Mouse (Mus musculus) limb, embryonic 13.5 days (tissue): ENCODE results near the gene Slc12a5. TPM values are rescaled to one million over a fixed set of nuclear protein-coding genes. Genes with fewer than 3 reads are reported as not detected.

Experiments
- ATAC-seq: fragments of 200-750 bp; cut with Nextera tagmentation; 2 replicates; pipeline ENCODE4 v1.8.0; 2017; ENCODE audit warnings: low read depth, moderate number of reproducible peaks, moderate TSS enrichment; ENCODE audit not compliant: low FRiP score
- H3K27ac ChIP-seq: fragments of 300-500 bp; sonication (generic); 2 replicates; pipeline ENCODE4 v1.5.1; 2015; ENCODE audit warnings: inconsistent platforms, mild to moderate bottlenecking, moderate library complexity
- H3K27me3 ChIP-seq: fragments of 300-500 bp; sonication (generic); 2 replicates; pipeline ENCODE4 v1.6.1; 2015; ENCODE audit warnings: mild to moderate bottlenecking, inconsistent platforms
- H3K36me3 ChIP-seq: fragments of 300-500 bp; sonication (generic); 2 replicates; pipeline ENCODE4 v1.6.1; 2015; ENCODE audit warnings: inconsistent platforms, mild to moderate bottlenecking, moderate library complexity
- H3K4me1 ChIP-seq: fragments of 300-500 bp; sonication (generic); 2 replicates; pipeline ENCODE4 v1.6.1; 2015; ENCODE audit warnings: inconsistent platforms
- H3K4me2 ChIP-seq: fragments of 300-500 bp; sonication (generic); replicated peaks from 2 replicates; pipeline ENCODE4 v1.6.1; 2015; ENCODE audit warnings: inconsistent platforms, mild to moderate bottlenecking, moderate library complexity
- H3K4me3 ChIP-seq: fragments of 300-500 bp; sonication (generic); 2 replicates; pipeline ENCODE4 v1.5.1; 2015; ENCODE audit warnings: moderate library complexity, mild to moderate bottlenecking, inconsistent platforms
- H3K9ac ChIP-seq: fragments of 300-500 bp; sonication (generic); 2 replicates; pipeline ENCODE4 v1.6.1; 2015; ENCODE audit warnings: mild to moderate bottlenecking, inconsistent platforms
- H3K9me3 ChIP-seq: fragments of 300-500 bp; sonication (generic); 2 replicates; pipeline ENCODE4 v1.6.1; 2016; ENCODE audit warnings: inconsistent platforms
- WGBS: fragments of 180-500 bp; shearing (Covaris S2); methylation state at CpG from one replicate; pipeline ENCODE4 v1.1.7; 2015; 5-methylcytosine and 5-hydroxymethylcytosine counted together
- polyA plus RNA-seq: library from polyadenylated mRNA; unstranded; fragments of >200 nt; fragmentation: Nextera tagmentation; extraction: Ambion mirVana; gene quantifications from 2 replicates; pipeline ENCODE4 v1.2.1, GENCODE M21; 2015

Gene Slc12a5
- polyA plus RNA-seq, 1 experiment from 2014 or later, result 1.2 TPM

DNA sequence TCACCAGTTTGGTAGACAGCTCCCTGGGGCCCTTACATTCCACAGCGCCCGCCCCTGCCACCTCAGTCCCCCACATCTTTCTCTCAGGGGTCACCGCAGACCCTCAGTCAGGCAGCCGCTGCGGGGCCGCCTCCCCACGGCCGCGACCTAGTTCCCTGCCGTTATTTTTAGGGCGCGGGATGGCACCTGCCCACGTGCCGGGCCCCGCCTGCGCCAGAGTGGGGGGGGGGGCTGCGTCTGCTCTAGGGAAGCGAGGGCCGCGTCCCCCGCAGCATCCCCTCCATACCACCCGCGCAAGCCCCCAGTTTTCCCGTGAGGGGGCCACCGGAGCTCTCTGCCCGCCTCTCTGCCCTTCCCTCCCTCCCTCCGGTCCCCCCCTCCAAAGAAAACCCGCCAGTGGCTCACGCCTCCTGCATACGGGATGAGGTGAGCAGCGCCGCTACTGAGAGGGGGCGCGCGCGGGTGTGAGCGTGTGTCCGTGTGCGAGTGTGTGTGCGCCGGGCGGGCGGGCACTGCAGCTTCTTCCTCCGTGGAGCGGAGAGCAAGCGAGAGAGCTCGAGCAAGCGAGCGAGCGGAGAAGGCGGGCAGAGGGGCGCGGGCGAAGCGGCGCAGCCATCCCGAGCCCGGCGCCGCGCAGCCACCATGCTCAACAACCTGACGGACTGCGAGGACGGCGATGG, 7.3 kb downstream of the Slc12a5 start:
- Histone ChIP-seq H3K4me1 (peaks cover 27% of the 10 kb centered on the region), H3K36me3 (no peaks in the 10 kb centered on the region), H3K27ac (no peak overlapping the region), H3K9me3 (no peaks in the 10 kb centered on the region), H3K9ac (no peak overlapping the region), H3K27me3 (peaks cover 91% of the 10 kb centered on the region), H3K4me2 (peak overlapping the region; percentile 70), H3K4me3 (peak overlapping the region; percentile 40)
- 2% methylated on average over 65 of the region's 65 CpGs for WGBS
- ATAC-seq, result 0 out of 2 replicates have a peak, but pooled peaks have one; percentile 10

DNA sequence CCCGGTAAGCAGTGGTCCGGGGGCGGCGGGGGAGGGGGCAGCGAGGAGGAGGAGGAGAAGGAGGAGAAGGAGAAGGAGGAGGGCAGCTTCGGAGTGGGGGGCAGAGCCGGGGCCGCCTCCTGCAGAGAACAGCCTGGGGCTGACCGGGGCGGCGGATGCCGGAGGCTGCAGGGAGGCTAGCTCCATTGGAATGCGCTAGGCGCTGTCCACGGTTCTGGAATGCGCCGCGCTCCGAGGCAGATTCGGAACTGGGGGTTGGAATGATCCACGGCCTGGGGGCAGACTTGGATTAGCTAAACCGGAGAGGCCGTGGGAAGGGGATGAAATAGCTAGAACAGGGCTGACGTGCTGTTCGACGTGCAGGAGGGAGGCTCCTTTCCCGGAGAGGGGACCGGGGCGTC, 7.8 kb downstream of the Slc12a5 start:
- Histone ChIP-seq H3K4me1 (peaks cover 27% of the 10 kb centered on the region), H3K36me3 (no peaks in the 10 kb centered on the region), H3K27me3 (peaks cover 91% of the 10 kb centered on the region), H3K4me2 (peak overlapping the region; percentile 70), H3K9me3 (no peaks in the 10 kb centered on the region), H3K27ac (no peak overlapping the region), H3K9ac (no peak overlapping the region), H3K4me3 (peak overlapping the region; percentile 40)
- under 1% methylated on average over 28 of the region's 29 CpGs for WGBS
- peak; percentile 66 for ATAC-seq

DNA sequence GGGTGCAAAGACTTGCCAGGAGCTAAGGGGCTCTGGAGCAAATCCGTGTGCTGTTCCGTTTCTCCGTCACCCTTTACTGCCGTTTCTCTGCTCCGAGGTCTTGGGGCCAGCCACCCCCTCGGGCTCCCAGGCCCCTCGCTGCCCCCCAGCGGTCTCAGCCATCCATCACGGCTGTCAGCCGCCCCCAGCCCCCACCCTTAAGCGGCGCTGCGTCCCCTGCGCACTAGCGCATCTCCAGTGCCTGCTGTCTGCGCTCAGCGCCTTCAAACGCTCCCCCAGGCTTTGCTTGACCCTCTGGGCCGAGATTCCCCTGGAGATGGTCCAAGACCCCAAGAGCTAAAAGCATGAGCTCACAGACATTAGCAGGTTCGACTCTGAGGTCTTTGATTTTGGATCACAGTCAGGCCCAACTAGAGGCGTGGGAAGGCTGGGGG, 8.8 kb downstream of the Slc12a5 start:
- Histone ChIP-seq H3K4me3 (no peak overlapping the region), H3K4me2 (no peak overlapping the region), H3K4me1 (peaks cover 27% of the 10 kb centered on the region), H3K27me3 (peaks cover 91% of the 10 kb centered on the region), H3K9me3 (no peaks in the 10 kb centered on the region), H3K27ac (no peak overlapping the region), H3K36me3 (no peaks in the 10 kb centered on the region), H3K9ac (no peak overlapping the region)
- WGBS, result 2% methylated on average over 21 of the region's 21 CpGs
- no peak for ATAC-seq

DNA sequence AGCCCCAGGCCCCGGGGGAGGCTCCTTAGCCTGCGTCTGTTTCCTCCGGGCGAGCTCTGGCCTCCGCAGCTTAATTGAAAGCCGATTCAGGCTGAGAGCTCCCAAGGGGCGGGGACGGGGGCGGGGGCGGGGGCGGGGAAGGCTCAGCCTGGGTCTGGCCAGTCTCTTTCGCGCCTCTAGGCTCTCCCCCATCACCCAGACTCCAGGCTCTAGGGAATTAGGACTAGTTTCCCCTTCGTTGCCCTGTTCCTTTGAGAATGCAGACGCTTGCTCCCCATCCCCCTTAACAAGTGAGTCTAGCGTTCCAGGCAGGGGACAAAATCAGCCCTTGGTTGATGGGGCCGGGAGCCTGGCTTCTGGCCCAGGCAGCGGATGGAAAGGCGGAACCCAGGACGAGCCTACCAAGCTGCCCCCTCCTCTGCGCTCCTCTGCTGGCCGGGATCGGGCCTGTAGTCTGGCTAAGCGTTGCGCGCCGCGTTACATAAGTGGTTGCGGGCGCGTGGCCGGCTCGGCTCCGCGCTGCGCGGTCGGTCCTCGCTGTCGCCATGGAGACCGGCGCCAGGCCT, 10.1 kb downstream of the Slc12a5 start:
- Histone ChIP-seq H3K9me3 (no peaks in the 10 kb centered on the region), H3K27ac (no peak overlapping the region), H3K4me1 (peaks cover 27% of the 10 kb centered on the region), H3K4me2 (peak overlapping the region; percentile 51), H3K27me3 (peaks cover 86% of the 10 kb centered on the region), H3K36me3 (no peaks in the 10 kb centered on the region), H3K9ac (peak overlapping the region; percentile 8; the same call in 1 of the 2 replicates), H3K4me3 (peak overlapping the region; percentile 23)
- WGBS, result under 1% methylated on average over 42 of the region's 42 CpGs
- ATAC-seq, result no peak

DNA sequence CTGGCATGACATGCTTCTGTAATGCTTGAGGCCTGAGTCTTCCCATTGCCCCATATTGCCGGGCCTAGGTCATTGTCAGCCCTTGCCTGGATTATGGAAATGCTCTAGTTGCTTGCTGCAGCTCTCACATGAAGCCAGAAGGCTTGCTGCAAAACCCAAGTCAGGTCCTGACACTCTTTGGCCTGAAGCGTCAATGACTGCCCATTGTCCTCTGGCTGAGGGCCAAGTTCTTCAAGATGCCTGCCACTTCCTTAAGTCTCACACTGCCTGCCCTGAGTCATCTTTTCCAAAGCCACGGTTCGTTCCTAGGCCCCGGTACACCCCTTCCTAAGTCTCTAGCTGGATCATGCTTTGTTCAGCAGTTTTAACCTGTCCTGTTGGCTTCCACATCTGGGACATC, 12.0 kb downstream of the Slc12a5 start:
- Histone ChIP-seq H3K4me3 (no peak overlapping the region), H3K27me3 (peaks cover 69% of the 10 kb centered on the region), H3K9me3 (no peaks in the 10 kb centered on the region), H3K36me3 (no peaks in the 10 kb centered on the region), H3K9ac (no peak overlapping the region), H3K27ac (no peak overlapping the region), H3K4me2 (no peak overlapping the region), H3K4me1 (peaks cover 25% of the 10 kb centered on the region)
- ATAC-seq, result no peak
- 70% methylated on average over 5 of the region's 5 CpGs for WGBS

- Histone ChIP-seq H3K4me1 (peaks cover 8% of the 10 kb centered on the region), H3K4me3 (no peak overlapping the region), H3K36me3 (no peaks in the 10 kb centered on the region), H3K27me3 (peaks cover 43% of the 10 kb centered on the region), H3K4me2 (no peak overlapping the region), H3K9ac (no peak overlapping the region), H3K27ac (no peak overlapping the region), H3K9me3 (no peaks in the 10 kb centered on the region)
- ATAC-seq, result no peak
- WGBS, result 79% methylated on average over 6 of the region's 6 CpGs
Measured at GRCm38 (mm10) chr2:164975611-164976010, 15.0 kb downstream of the Slc12a5 start.

GRCm38 (mm10) chr2:164979749-164980148, 19.1 kb downstream of the Slc12a5 start:
- WGBS, result 25% methylated on average over 7 of the region's 7 CpGs
- H3K9ac ChIP-seq, result no peak overlapping the region
- no peak for ATAC-seq

DNA sequence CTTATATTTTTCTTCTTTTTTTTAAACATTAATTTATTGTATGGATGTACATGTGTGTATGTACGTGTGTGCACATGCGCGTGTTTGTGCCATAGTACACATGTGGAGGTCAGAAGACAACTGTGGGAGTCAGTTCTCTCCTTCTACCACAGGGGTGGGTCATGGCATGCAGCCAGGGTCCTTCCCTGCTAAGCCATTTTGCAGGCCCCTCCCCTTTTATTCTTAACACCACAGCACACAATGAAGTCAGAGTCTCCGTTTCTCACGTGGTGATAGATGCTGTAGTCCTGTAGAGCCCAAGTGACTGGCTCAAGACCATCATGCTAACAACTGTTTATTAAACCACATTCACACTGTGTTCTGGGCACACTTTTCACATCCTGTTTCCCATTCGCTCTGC, 25.4 kb downstream of the Slc12a5 start:
- Histone ChIP-seq H3K4me1 (no peaks in the 10 kb centered on the region), H3K4me3 (no peak overlapping the region), H3K36me3 (no peaks in the 10 kb centered on the region), H3K9ac (no peak overlapping the region), H3K27ac (no peak overlapping the region), H3K9me3 (no peaks in the 10 kb centered on the region), H3K27me3 (peaks cover 2% of the 10 kb centered on the region; the same call in 1 of the 2 replicates), H3K4me2 (no peak overlapping the region)
- 80% methylated on average over 6 of the region's 6 CpGs for WGBS
- ATAC-seq, result no peak

More at GRCm38 (mm10) chr2:164979749-164980148, 19.1 kb downstream of the Slc12a5 start:
- Histone ChIP-seq H3K27me3 (peaks cover 10% of the 10 kb centered on the region), H3K36me3 (no peaks in the 10 kb centered on the region), H3K9me3 (no peaks in the 10 kb centered on the region), H3K4me1 (no peaks in the 10 kb centered on the region), H3K4me2 (no peak overlapping the region), H3K4me3 (no peak overlapping the region), H3K27ac (no peak overlapping the region)

GRCm38 (mm10) chr2:164986371-164987027, 25.9 kb downstream of the Slc12a5 start:
- H3K4me1 ChIP-seq, result no peaks in the 10 kb centered on the region

GRCm38 (mm10) chr2:164988777-164989176, 28.2 kb downstream of the Slc12a5 start:
- no peaks in the 10 kb centered on the region for H3K9me3 ChIP-seq
- peaks cover 21% of the 10 kb centered on the region for H3K27me3 ChIP-seq
- no peak overlapping the region for H3K4me3 ChIP-seq
- no peaks in the 10 kb centered on the region for H3K4me1 ChIP-seq
- no peak overlapping the region for H3K27ac ChIP-seq
- no peak overlapping the region for H3K9ac ChIP-seq
- no peaks in the 10 kb centered on the region for H3K36me3 ChIP-seq
- no peak for ATAC-seq
- 65% methylated on average over 13 of the region's 13 CpGs for WGBS
- no peak overlapping the region for H3K4me2 ChIP-seq

More at GRCm38 (mm10) chr2:164986371-164987027, 25.9 kb downstream of the Slc12a5 start:
- Histone ChIP-seq H3K4me3 (no peak overlapping the region), H3K9ac (no peak overlapping the region), H3K27ac (no peak overlapping the region), H3K9me3 (no peaks in the 10 kb centered on the region), H3K4me2 (no peak overlapping the region), H3K27me3 (peaks cover 6% of the 10 kb centered on the region; the same call in 1 of the 2 replicates), H3K36me3 (no peaks in the 10 kb centered on the region)
- WGBS, result 72% methylated on average over 14 of the region's 14 CpGs
- no peak for ATAC-seq

DNA sequence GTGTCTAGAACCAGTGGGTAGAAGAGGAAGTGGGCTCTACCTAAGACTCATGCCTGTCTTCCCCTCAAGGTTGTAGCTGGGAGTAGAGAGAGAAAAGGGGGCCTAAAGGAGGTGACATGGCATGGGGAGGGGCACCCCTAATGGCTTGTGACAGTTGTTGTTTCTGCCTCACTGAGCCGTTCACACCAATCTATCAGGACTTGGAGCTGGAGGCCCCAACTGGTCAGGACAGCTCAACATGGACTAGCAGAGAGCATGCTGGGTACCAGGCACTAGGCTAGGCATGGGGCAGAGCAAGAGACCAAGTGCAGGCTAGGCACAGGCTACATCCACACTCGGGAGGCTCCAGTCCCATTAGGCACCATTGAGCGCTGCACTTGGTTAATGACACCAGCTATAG, 30.5 kb downstream of the Slc12a5 start:
- no peak for ATAC-seq
- Histone ChIP-seq H3K9ac (no peak overlapping the region), H3K36me3 (no peaks in the 10 kb centered on the region), H3K27me3 (peaks cover 43% of the 10 kb centered on the region), H3K4me1 (no peaks in the 10 kb centered on the region), H3K9me3 (no peaks in the 10 kb centered on the region), H3K4me2 (no peak overlapping the region), H3K27ac (no peak overlapping the region), H3K4me3 (no peak overlapping the region)
- 71% methylated on average over 3 of the region's 3 CpGs for WGBS

DNA sequence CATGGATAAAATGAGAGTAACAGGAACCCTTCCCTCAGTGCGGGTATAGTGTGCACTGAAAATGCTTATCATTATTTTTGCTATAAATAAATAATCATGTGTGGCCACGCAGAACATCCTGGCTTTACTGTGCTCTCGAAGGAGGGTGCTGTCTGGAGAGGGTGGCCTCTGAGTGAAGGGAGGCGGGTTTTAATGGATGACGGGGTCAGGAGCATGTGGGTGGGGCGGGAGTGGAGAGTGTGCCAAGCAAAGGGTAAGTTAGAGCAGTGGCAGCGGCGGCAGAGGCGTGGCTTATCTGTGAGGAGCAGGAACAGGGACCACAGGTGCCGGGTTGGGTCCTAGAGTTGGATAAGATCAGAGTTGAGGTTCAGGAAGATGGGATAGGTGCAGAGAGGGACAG, 31.2 kb downstream of the Slc12a5 start:
- Histone ChIP-seq H3K9ac (no peak overlapping the region), H3K9me3 (no peaks in the 10 kb centered on the region), H3K27me3 (peaks cover 50% of the 10 kb centered on the region), H3K4me2 (no peak overlapping the region), H3K36me3 (no peaks in the 10 kb centered on the region), H3K4me3 (no peak overlapping the region), H3K27ac (no peak overlapping the region), H3K4me1 (no peaks in the 10 kb centered on the region)
- ATAC-seq, result no peak
- WGBS, result 43% methylated on average over 10 of the region's 10 CpGs
